Mouse (Mus musculus) midbrain, embryonic 10.5 days (tissue): ENCODE data around the gene Smurf2. TPM values are rescaled to one million over a fixed set of nuclear protein-coding genes. Genes with fewer than 3 reads are reported as not detected.

Experiments
- DNase-seq: peaks from one replicate; pipeline ENCODE4 v3.0.0-alpha.2; 2017; ENCODE audit warnings: low spot score
- H3K27ac ChIP-seq: fragments of 300-500 bp; sonication (generic); replicated peaks from 2 replicates; pipeline ENCODE4 v1.5.1; 2016; ENCODE audit warnings: mild to moderate bottlenecking
- H3K27me3 ChIP-seq: fragments of 300-500 bp; sonication (generic); 2 replicates; pipeline ENCODE4 v1.6.1; 2016; ENCODE audit warnings: low read depth, mild to moderate bottlenecking; ENCODE audit not compliant: poor library complexity, severe bottlenecking
- H3K36me3 ChIP-seq: fragments of 300-500 bp; sonication (generic); 2 replicates; pipeline ENCODE4 v1.6.1; 2016; ENCODE audit warnings: mild to moderate bottlenecking, moderate library complexity
- H3K4me1 ChIP-seq: fragments of 300-500 bp; sonication (generic); 2 replicates; pipeline ENCODE4 v1.6.1; 2016
- H3K4me3 ChIP-seq: fragments of 300-500 bp; sonication (generic); 2 replicates; pipeline ENCODE4 v1.5.1; 2016; ENCODE audit warnings: mild to moderate bottlenecking, moderate library complexity
- H3K9me3 ChIP-seq: fragments of 300-500 bp; sonication (generic); replicated peaks from 2 replicates; pipeline ENCODE4 v1.6.1; 2016; ENCODE audit warnings: mild to moderate bottlenecking
- WGBS: fragments of 180-500 bp; shearing (Covaris S2); methylation state at CpG from one replicate; pipeline ENCODE4 v1.1.7; 2016; 5-methylcytosine and 5-hydroxymethylcytosine counted together
- polyA plus RNA-seq: library from polyadenylated mRNA; unstranded; fragments of >200 nt; fragmentation: Nextera tagmentation; extraction: Ambion mirVana; gene quantifications from 2 replicates; pipeline ENCODE4 v1.2.1, GENCODE M21; 2016

The Smurf2 gene
- polyA plus RNA-seq, 1 experiment from 2014 or later = 12.1 TPM

GRCm38 (mm10) chr11:106930366-106930765 is 9.9 kb upstream of the Smurf2 start:
- whole genome bisulfite sequencing = 83% methylated on average over 9 of the region's 9 CpGs
- Histone ChIP-seq H3K27ac (no peak overlapping the region), H3K4me3 (no peak overlapping the region), H3K9me3 (0 out of 2 replicates have a peak, but pooled peaks cover 4% of the 10 kb centered on the region), H3K36me3 (no peaks in the 10 kb centered on the region), H3K27me3 (no peaks in the 10 kb centered on the region), H3K4me1 (no peaks in the 10 kb centered on the region)
- DNase-seq = no peak

- Histone ChIP-seq H3K27ac (no peak overlapping the region), H3K36me3 (no peaks in the 10 kb centered on the region)
- 55% methylated on average over 2 of the region's 2 CpGs for WGBS
Measured at GRCm38 (mm10) chr11:106928935-106929334, 8.4 kb upstream of the Smurf2 start.

DNA sequence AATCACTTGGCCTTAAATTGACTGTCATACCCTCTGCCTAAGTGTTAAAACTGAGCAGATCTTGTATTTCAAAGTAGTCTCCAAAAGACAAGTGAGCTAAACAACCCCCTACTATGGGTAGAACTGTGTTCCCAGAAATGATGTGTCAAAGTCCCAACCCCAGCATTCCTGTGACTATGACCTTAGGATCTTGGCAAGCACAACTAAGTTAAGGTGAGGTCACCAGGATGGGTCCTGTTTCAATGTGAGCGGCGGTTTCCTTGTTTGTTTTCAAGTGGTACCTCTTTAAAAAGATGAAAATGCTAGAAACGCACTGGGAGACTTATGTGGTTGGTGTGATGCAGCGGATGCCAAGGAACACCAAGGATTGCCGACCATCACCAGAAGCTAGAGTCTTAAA is 7.4 kb upstream of the Smurf2 start:
- 95% methylated on average over 5 of the region's 5 CpGs for WGBS
- no peaks in the 10 kb centered on the region for H3K36me3 ChIP-seq
- 0 out of 2 replicates have a peak, but pooled peaks cover 4% of the 10 kb centered on the region for H3K9me3 ChIP-seq
- H3K4me1 ChIP-seq = no peaks in the 10 kb centered on the region
- DNase-seq = no peak
- H3K4me3 ChIP-seq = no peak overlapping the region
- no peaks in the 10 kb centered on the region for H3K27me3 ChIP-seq
- no peak overlapping the region for H3K27ac ChIP-seq

More at GRCm38 (mm10) chr11:106928935-106929334, 8.4 kb upstream of the Smurf2 start:
- Histone ChIP-seq H3K4me3 (no peak overlapping the region), H3K9me3 (0 out of 2 replicates have a peak, but pooled peaks cover 4% of the 10 kb centered on the region), H3K4me1 (no peaks in the 10 kb centered on the region), H3K27me3 (no peaks in the 10 kb centered on the region)
- DNase-seq = no peak

GRCm38 (mm10) chr11:106927226-106927625 is 6.7 kb upstream of the Smurf2 start:
- Histone ChIP-seq H3K4me3 (no peak overlapping the region), H3K27me3 (peaks cover 1% of the 10 kb centered on the region; the same call in 1 of the 2 replicates), H3K36me3 (no peaks in the 10 kb centered on the region), H3K4me1 (no peaks in the 10 kb centered on the region), H3K9me3 (0 out of 2 replicates have a peak, but pooled peaks cover 4% of the 10 kb centered on the region), H3K27ac (no peak overlapping the region)
- no peak for DNase-seq
- WGBS = 90% methylated on average over 5 of the region's 5 CpGs

DNA sequence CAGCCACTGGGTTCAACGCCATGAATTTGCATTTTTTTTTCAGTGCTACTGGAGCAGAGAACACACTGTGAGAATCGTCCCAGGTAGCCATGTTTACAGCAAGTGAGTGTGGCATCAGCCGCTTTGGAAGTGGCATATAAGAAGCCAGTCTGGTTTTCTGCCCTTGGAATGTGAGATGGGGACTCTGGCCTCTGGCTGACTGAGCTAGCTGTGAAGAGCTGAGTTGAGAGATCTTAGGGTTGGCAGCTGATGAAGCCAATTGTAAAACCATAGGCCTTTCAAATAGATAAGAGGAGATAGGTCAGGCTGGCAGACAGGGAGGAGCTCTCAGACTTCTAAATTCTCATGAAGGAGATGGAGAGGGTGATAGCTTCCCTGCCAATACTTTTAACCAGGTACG is 6.2 kb upstream of the Smurf2 start:
- Histone ChIP-seq H3K36me3 (no peaks in the 10 kb centered on the region), H3K27me3 (peaks cover 5% of the 10 kb centered on the region; the same call in 1 of the 2 replicates), H3K9me3 (0 out of 2 replicates have a peak, but pooled peaks cover 4% of the 10 kb centered on the region), H3K4me1 (no peaks in the 10 kb centered on the region), H3K4me3 (no peak overlapping the region), H3K27ac (no peak overlapping the region)
- DNase-seq = no peak
- 82% methylated on average over 4 of the region's 4 CpGs for WGBS

DNA sequence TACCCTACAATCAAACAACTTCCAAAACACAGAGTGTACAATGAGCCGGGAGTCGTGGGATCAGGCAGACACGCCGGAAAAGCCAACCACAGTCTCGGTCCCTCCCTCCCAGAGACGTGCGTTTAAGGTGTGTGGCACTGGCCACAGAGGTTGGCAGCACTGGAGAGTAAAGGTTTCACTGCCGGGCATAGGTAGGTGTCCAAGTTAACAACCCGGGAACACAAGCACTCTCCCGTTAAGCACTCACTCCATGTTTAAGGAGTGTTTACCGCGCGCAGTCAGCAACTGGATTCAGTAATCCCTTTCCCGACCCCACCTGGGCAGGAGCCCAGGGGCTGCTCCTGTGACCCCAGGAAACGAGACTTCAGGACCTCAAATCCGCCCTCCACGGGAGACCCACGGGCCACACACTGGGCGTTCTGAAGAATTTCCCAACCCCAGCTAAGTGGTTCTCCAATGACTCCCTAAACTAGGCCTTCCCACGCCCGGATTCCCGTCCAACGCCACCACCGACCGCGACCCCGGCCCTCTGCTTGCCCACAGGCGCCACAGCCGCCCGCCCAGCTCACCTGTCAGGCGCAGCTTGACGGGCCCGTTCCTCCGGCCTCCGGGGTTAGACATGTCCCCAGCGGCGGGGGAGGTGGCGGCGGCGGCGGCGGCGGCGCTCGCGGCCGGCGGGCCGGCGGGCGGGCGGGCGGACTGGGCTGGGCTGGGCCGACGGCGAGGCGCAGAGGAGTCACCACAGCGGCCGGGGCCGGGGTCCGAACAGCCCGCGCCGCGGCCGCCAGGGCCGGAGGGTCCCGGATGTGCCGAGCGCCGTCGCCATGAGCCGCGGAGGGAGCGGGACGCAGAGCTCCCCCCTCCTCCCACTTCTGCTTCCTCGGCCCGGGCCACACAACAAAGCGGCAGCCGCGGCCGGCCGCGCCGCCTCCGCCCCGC is 634 bp downstream of the Smurf2 start:
- Histone ChIP-seq H3K4me1 (peaks cover 36% of the 10 kb centered on the region), H3K27ac (peak overlapping the region; percentile 99), H3K9me3 (no peaks in the 10 kb centered on the region), H3K36me3 (no peaks in the 10 kb centered on the region), H3K4me3 (peak overlapping the region; percentile 88), H3K27me3 (peaks cover 5% of the 10 kb centered on the region; the same call in 1 of the 2 replicates)
- under 1% methylated on average over 87 of the region's 87 CpGs for WGBS
- no peak for DNase-seq

GRCm38 (mm10) chr11:106918901-106919300 is 1.6 kb downstream of the Smurf2 start:
- no peaks in the 10 kb centered on the region for H3K36me3 ChIP-seq
- no peak for DNase-seq
- peaks cover 5% of the 10 kb centered on the region; the same call in 1 of the 2 replicates for H3K27me3 ChIP-seq
- H3K9me3 ChIP-seq = no peaks in the 10 kb centered on the region
- peak overlapping the region; percentile 88 for H3K4me3 ChIP-seq
- peaks cover 36% of the 10 kb centered on the region for H3K4me1 ChIP-seq
- WGBS = 33% methylated on average over 8 of the region's 8 CpGs
- H3K27ac ChIP-seq = no peak overlapping the region

- H3K27me3 ChIP-seq = no peaks in the 10 kb centered on the region
- no peaks in the 10 kb centered on the region for H3K9me3 ChIP-seq
- H3K36me3 ChIP-seq = no peaks in the 10 kb centered on the region
- H3K4me3 ChIP-seq = no peak overlapping the region
- DNase-seq = no peak
- H3K27ac ChIP-seq = no peak overlapping the region
- no peaks in the 10 kb centered on the region for H3K4me1 ChIP-seq
Measured at GRCm38 (mm10) chr11:106911257-106911656, 9.3 kb downstream of the Smurf2 start.

GRCm38 (mm10) chr11:106908016-106908415 is 12.5 kb downstream of the Smurf2 start:
- no peak overlapping the region for H3K27ac ChIP-seq
- no peaks in the 10 kb centered on the region for H3K4me1 ChIP-seq
- DNase-seq = no peak
- peaks cover 5% of the 10 kb centered on the region for H3K36me3 ChIP-seq
- H3K4me3 ChIP-seq = no peak overlapping the region
- H3K27me3 ChIP-seq = no peaks in the 10 kb centered on the region
- H3K9me3 ChIP-seq = no peaks in the 10 kb centered on the region

GRCm38 (mm10) chr11:106907253-106907652 is 13.3 kb downstream of the Smurf2 start:
- H3K27me3 ChIP-seq = no peaks in the 10 kb centered on the region
- no peak for DNase-seq
- no peaks in the 10 kb centered on the region for H3K9me3 ChIP-seq
- H3K36me3 ChIP-seq = peaks cover 5% of the 10 kb centered on the region
- 91% methylated on average over 1 of the region's 1 CpGs for WGBS
- H3K4me3 ChIP-seq = no peak overlapping the region
- no peak overlapping the region for H3K27ac ChIP-seq
- no peaks in the 10 kb centered on the region for H3K4me1 ChIP-seq

- 88% methylated on average over 4 of the region's 4 CpGs for WGBS
- Histone ChIP-seq H3K4me1 (no peaks in the 10 kb centered on the region), H3K36me3 (peaks cover 5% of the 10 kb centered on the region), H3K27me3 (no peaks in the 10 kb centered on the region), H3K9me3 (no peaks in the 10 kb centered on the region), H3K27ac (no peak overlapping the region), H3K4me3 (no peak overlapping the region)
- DNase-seq = no peak
Measured at GRCm38 (mm10) chr11:106905707-106906106, 14.8 kb downstream of the Smurf2 start.

GRCm38 (mm10) chr11:106899804-106900203 is 20.7 kb downstream of the Smurf2 start:
- Histone ChIP-seq H3K27me3 (no peaks in the 10 kb centered on the region), H3K9me3 (no peaks in the 10 kb centered on the region), H3K36me3 (no peaks in the 10 kb centered on the region), H3K4me3 (no peak overlapping the region), H3K27ac (no peak overlapping the region), H3K4me1 (no peaks in the 10 kb centered on the region)
- 95% methylated on average over 1 of the region's 1 CpGs for WGBS
- DNase-seq = no peak

GRCm38 (mm10) chr11:106896561-106897168 is 23.9 kb downstream of the Smurf2 start:
- H3K27ac ChIP-seq = no peak overlapping the region
- DNase-seq = no peak
- no peaks in the 10 kb centered on the region for H3K4me1 ChIP-seq
- H3K36me3 ChIP-seq = no peaks in the 10 kb centered on the region
- no peak overlapping the region for H3K4me3 ChIP-seq
- no peaks in the 10 kb centered on the region for H3K27me3 ChIP-seq
- 94% methylated on average over 2 of the region's 2 CpGs for WGBS
- no peaks in the 10 kb centered on the region for H3K9me3 ChIP-seq
